Mouse (Mus musculus) forebrain, embryonic 15.5 days (tissue): ENCODE data around the gene Vegfb. TPM values are rescaled to one million over a fixed set of nuclear protein-coding genes. Genes with fewer than 3 reads are reported as not detected.
"Not testable (repeated sequence)": the region's sequence is repeated elsewhere in the genome, so short reads cannot be mapped to it uniquely, and the experiment has no call there.

Experiments used
- ATAC-seq: fragments of 200-750 bp; cut with Nextera tagmentation; replicated peaks from 2 replicates; pipeline ENCODE4 v1.8.0; 2017; ENCODE audit warnings: mild to moderate bottlenecking, moderate TSS enrichment, moderate library complexity
- H3K27ac ChIP-seq: fragments of 300-500 bp; sonication (generic); replicated peaks from 2 replicates; pipeline ENCODE4 v1.5.1; 2015; ENCODE audit warnings: mild to moderate bottlenecking, inconsistent platforms
- H3K27me3 ChIP-seq: fragments of 300-500 bp; sonication (generic); 2 replicates; pipeline ENCODE4 v1.6.1; 2015; ENCODE audit warnings: inconsistent platforms
- H3K36me3 ChIP-seq: fragments of 300-500 bp; sonication (generic); 2 replicates; pipeline ENCODE4 v1.6.1; 2015; ENCODE audit warnings: mild to moderate bottlenecking, inconsistent platforms
- H3K4me1 ChIP-seq: fragments of 300-500 bp; sonication (generic); 2 replicates; pipeline ENCODE4 v1.6.1; 2015; ENCODE audit warnings: inconsistent platforms
- H3K4me2 ChIP-seq: fragments of 300-500 bp; sonication (generic); replicated peaks from 2 replicates; pipeline ENCODE4 v1.6.1; 2015; ENCODE audit warnings: mild to moderate bottlenecking, inconsistent platforms
- H3K4me3 ChIP-seq: fragments of 300-500 bp; sonication (generic); 2 replicates; pipeline ENCODE4 v1.5.1; 2015; ENCODE audit warnings: mild to moderate bottlenecking, inconsistent platforms
- H3K9ac ChIP-seq: fragments of 300-500 bp; sonication (generic); replicated peaks from 2 replicates; pipeline ENCODE4 v1.6.1; 2015; ENCODE audit warnings: mild to moderate bottlenecking, inconsistent platforms
- H3K9me3 ChIP-seq: fragments of 300-500 bp; sonication (generic); 2 replicates; pipeline ENCODE4 v1.6.1; 2016; ENCODE audit warnings: inconsistent platforms
- WGBS: fragments of 180-500 bp; shearing (Covaris S2); methylation state at CpG from one replicate; pipeline ENCODE4 v1.1.7; 2015; ENCODE audit warnings: mixed read lengths; 5-methylcytosine and 5-hydroxymethylcytosine counted together
- polyA plus RNA-seq: library from polyadenylated mRNA; unstranded; fragments of >200 nt; fragmentation: Nextera tagmentation; extraction: Ambion mirVana; gene quantifications from 2 replicates; pipeline ENCODE4 v1.2.1, GENCODE M21; 2015

Vegfb gene
- polyA plus RNA-seq, 1 experiment from 2014 or later, result 46.7 TPM

DNA sequence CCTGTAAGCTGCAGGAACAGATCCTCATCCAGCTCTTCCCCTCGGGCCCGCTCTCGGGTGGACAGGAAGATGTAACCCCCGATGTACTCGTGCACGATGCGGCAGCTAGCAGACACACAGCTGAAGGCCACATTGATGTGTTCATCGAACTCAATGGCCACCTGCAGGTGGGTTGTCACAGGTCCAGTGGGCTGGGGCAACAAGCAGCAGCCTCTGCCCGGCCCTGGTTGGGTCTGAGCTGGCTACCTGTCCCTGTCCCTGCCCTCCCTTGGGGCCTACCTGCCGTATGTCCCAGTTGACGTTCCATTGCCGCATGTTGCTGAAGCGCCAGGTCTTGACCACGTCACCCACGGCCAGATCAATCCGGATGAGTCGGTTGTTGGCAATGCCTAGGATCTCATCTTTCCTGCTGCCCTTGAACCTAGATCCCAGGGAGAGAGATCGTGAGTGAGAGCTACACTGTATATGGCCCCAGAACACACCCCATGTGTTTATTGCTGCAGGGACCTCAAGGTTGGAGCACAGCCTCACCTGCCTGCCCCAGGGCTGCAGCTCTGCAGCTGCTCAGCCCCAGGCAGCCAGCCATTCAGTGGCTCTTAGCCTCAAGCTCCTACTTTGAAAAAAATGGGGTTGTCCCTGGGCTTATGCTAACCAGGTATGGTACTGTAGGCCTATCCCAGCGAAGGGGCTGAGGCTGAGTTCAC, 12.1 kb upstream of the Vegfb start:
- no peaks in the 10 kb centered on the region for H3K9me3 ChIP-seq
- no peak overlapping the region for H3K27ac ChIP-seq
- H3K4me2 ChIP-seq, result no peak overlapping the region
- 0 out of 2 replicates have a peak, but pooled peaks cover 9% of the 10 kb centered on the region for H3K36me3 ChIP-seq
- H3K4me3 ChIP-seq, result no peak overlapping the region
- 91% methylated on average over 19 of the region's 19 CpGs for WGBS
- H3K4me1 ChIP-seq, result peaks cover 25% of the 10 kb centered on the region
- no peak for ATAC-seq
- no peaks in the 10 kb centered on the region for H3K27me3 ChIP-seq
- no peak overlapping the region for H3K9ac ChIP-seq

GRCm38 (mm10) chr19:6997721-6998290, 10.4 kb upstream of the Vegfb start:
- WGBS, result 75% methylated on average over 9 of the region's 9 CpGs
- Histone ChIP-seq H3K4me2 (no peak overlapping the region), H3K9me3 (no peaks in the 10 kb centered on the region), H3K4me3 (no peak overlapping the region), H3K4me1 (peaks cover 32% of the 10 kb centered on the region), H3K36me3 (0 out of 2 replicates have a peak, but pooled peaks cover 9% of the 10 kb centered on the region), H3K9ac (no peak overlapping the region), H3K27me3 (no peaks in the 10 kb centered on the region), H3K27ac (no peak overlapping the region)
- ATAC-seq, result no peak

GRCm38 (mm10) chr19:6996006-6996405, 8.6 kb upstream of the Vegfb start, which contains the start of the genes Nudt22 and Trpt1:
Gene Nudt22, minus strand, starts transcription at chr19:6996117.
Gene Trpt1, plus strand, starts transcription at chr19:6996131.
- Histone ChIP-seq H3K4me2 (peak within 1 kb of the TSS; percentile 82), H3K27me3 (no peaks in the 10 kb centered on the region), H3K27ac (peak within 1 kb of the TSS; percentile 63), H3K9me3 (no peaks in the 10 kb centered on the region), H3K4me3 (peak within 1 kb of the TSS; percentile 60), H3K36me3 (0 out of 2 replicates have a peak, but pooled peaks cover 9% of the 10 kb centered on the region), H3K9ac (peak within 1 kb of the TSS; percentile 67), H3K4me1 (peaks cover 40% of the 10 kb centered on the region)
- ATAC-seq, result peak; percentile 65
- WGBS, result under 1% methylated on average over 24 of the region's 24 CpGs

DNA sequence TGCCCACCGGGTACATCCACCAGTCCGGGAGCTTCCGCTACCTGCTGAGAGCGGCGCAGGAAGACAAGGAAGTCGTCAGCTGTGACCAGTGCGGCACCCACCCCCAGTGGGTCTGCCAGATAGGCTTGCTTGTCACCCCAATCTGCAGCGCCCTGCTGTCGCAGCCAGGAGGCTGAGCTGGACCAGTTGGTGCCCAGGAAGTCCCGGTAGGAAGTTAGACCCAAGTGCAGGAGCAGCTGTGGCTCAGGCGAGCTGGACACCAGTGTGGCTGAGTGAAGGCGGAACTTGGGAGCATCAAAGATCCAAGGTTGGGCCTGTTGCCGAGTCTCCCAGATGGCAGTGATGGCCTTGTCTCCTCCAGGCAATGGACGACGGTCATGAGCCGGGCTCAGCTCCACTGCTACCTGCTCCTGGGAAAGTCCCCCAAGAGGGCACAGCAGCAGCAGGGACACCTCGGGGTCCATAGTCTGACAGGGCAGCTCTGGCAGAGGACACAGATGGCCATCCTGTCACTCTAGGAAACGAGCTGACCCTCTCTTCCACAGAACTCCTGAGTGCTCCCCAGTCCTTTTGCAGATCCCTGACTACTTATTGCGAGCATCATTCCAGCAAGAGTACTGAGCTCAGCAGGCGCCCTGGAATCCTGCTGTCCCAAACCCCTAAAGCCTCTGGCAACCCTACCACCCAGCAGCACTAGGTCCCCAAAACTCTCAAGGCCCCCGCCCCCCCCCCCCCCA, 8.0 kb upstream of the Vegfb start:
- WGBS, result 50% methylated on average over 21 of the region's 21 CpGs
- Histone ChIP-seq H3K9me3 (no peaks in the 10 kb centered on the region), H3K4me2 (peak overlapping the region; percentile 82), H3K27ac (no peak overlapping the region), H3K36me3 (0 out of 2 replicates have a peak, but pooled peaks cover 9% of the 10 kb centered on the region), H3K4me3 (peak overlapping the region; percentile 60), H3K9ac (peak overlapping the region; percentile 67), H3K4me1 (peaks cover 40% of the 10 kb centered on the region), H3K27me3 (no peaks in the 10 kb centered on the region)
- ATAC-seq, result no peak

DNA sequence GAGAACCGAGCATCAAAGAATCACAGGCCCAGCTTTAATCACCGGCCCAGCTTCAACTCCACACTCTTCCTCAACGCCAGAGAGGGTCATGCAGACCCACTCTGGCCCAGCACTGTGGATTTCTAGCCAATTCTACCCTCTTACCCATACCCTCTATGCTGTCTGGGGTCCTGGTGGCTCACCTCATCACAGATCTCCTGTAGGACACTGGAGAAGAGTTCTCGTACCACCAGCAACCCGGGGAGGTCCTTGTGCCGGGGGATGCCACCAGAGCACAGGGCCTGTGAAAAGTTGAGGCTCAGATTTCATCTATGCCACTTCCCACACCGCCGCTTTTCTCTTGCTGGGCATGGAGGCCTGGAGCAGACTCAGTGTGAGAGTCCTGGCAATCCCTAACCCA, 7.0 kb upstream of the Vegfb start:
- H3K4me2 ChIP-seq, result no peak overlapping the region
- ATAC-seq, result no peak
- H3K4me3 ChIP-seq, result no peak overlapping the region
- 84% methylated on average over 8 of the region's 8 CpGs for WGBS
- no peak overlapping the region for H3K27ac ChIP-seq
- H3K27me3 ChIP-seq, result no peaks in the 10 kb centered on the region
- H3K9me3 ChIP-seq, result no peaks in the 10 kb centered on the region
- 0 out of 2 replicates have a peak, but pooled peaks cover 2% of the 10 kb centered on the region for H3K36me3 ChIP-seq
- no peak overlapping the region for H3K9ac ChIP-seq
- H3K4me1 ChIP-seq, result peaks cover 40% of the 10 kb centered on the region

DNA sequence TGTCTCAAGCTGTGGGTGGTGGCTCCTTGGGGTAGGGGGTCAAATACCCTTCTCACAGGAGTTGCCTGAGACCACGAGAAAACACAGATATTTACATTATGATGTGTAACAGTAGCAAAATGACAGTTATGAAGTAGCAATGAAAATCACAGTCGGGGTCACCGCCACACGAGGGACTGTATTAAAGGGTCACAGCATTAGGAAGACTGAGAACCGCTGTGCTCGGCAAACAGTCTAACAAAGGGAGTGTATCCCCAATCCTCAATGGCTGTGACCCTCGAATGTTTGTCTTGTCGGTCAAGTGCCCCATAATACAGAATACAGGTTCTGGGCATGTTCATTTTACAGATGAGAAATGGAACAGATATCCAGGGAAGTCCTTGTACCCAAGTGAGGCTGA, 6.6 kb upstream of the Vegfb start:
- no peak for ATAC-seq
- Histone ChIP-seq H3K27me3 (no peaks in the 10 kb centered on the region), H3K36me3 (no peaks in the 10 kb centered on the region), H3K27ac (no peak overlapping the region), H3K4me2 (no peak overlapping the region), H3K9me3 (no peaks in the 10 kb centered on the region), H3K4me1 (peaks cover 40% of the 10 kb centered on the region), H3K4me3 (no peak overlapping the region), H3K9ac (no peak overlapping the region)
- 90% methylated on average over 8 of the region's 8 CpGs for WGBS

GRCm38 (mm10) chr19:6993011-6993770, 5.7 kb upstream of the Vegfb start:
- peak overlapping the region; percentile 92 for H3K4me2 ChIP-seq
- H3K36me3 ChIP-seq, result no peaks in the 10 kb centered on the region
- H3K4me3 ChIP-seq, result peak overlapping the region; percentile 60
- no peaks in the 10 kb centered on the region for H3K9me3 ChIP-seq
- 59% methylated on average over 14 of the region's 14 CpGs for WGBS
- peaks cover 42% of the 10 kb centered on the region for H3K4me1 ChIP-seq
- H3K9ac ChIP-seq, result peak overlapping the region; percentile 62
- no peaks in the 10 kb centered on the region for H3K27me3 ChIP-seq
- peak; percentile 14; the same call in 1 of the 2 replicates for ATAC-seq
- H3K27ac ChIP-seq, result peak overlapping the region; percentile 60

DNA sequence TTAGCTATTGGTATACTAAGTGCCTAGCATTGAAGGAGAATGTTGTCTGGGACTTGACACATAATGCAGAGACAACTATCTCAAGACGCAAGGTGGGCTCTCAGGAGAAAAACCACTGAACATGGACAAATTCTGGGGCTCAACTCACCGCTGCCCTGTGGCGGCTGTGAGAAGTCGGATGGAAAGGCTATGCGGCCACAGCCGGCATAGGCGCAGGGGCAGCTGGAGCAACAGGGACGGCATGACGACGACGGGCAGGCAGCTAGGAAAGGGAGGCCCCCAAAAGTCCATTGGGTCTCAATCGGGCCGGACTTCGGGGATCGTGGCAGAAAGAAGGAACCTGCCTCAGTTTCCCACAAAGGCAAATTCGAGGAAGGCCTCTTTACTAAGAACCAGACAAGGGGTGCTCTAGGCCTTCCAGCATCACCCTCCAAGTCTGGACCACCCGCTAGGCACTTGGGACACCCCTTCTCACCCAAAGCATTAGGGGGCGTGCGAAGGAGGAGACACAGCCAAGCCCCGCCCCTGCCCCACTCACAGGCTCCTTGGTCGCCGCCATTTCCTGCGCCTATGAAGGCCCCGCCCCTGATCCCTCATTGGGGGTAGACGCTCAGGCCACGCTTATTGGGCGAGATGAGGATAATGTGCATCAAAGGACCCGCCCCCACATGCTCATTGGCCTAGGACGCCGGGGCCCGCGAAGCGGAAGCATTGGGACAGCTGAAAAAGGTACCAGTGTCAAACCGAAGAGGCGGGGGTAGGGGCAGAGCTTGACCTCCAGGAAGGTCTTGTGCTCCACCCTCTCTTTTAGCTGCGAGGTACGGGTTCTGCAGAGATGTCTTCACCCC, 4.8 kb upstream of the Vegfb start, which contains the start of gene Dnajc4:
Dnajc4 (minus strand) TSS at position 562 of the 848 bp plus-strand sequence.
- Histone ChIP-seq H3K27ac (peak within 1 kb of the TSS; percentile 60), H3K9me3 (no peaks in the 10 kb centered on the region), H3K4me3 (peak within 1 kb of the TSS; percentile 60), H3K27me3 (no peaks in the 10 kb centered on the region), H3K9ac (peak within 1 kb of the TSS; percentile 62), H3K4me2 (peak within 1 kb of the TSS; percentile 92), H3K4me1 (peaks cover 48% of the 10 kb centered on the region), H3K36me3 (no peaks in the 10 kb centered on the region)
- peak; percentile 95 for ATAC-seq
- 1% methylated on average over 37 of the region's 37 CpGs for WGBS

- not testable (repeated sequence) for H3K9ac ChIP-seq, H3K4me3 ChIP-seq, H3K27ac ChIP-seq, H3K27me3 ChIP-seq, ATAC-seq, H3K9me3 ChIP-seq, H3K36me3 ChIP-seq, H3K4me2 ChIP-seq
- WGBS, result 92% methylated on average over 6 of the region's 6 CpGs
- peaks cover 47% of the 10 kb centered on the region for H3K4me1 ChIP-seq
Measured at GRCm38 (mm10) chr19:6991166-6991565, 3.7 kb upstream of the Vegfb start.

GRCm38 (mm10) chr19:6990712-6991111, 3.3 kb upstream of the Vegfb start:
- H3K9me3 ChIP-seq, result no peaks in the 10 kb centered on the region
- no peaks in the 10 kb centered on the region for H3K27me3 ChIP-seq
- H3K27ac ChIP-seq, result no peak overlapping the region
- no peak for ATAC-seq
- H3K4me3 ChIP-seq, result no peak overlapping the region
- H3K4me1 ChIP-seq, result peaks cover 47% of the 10 kb centered on the region
- WGBS, result 85% methylated on average over 6 of the region's 6 CpGs
- H3K9ac ChIP-seq, result no peak overlapping the region
- H3K36me3 ChIP-seq, result no peaks in the 10 kb centered on the region
- H3K4me2 ChIP-seq, result no peak overlapping the region

DNA sequence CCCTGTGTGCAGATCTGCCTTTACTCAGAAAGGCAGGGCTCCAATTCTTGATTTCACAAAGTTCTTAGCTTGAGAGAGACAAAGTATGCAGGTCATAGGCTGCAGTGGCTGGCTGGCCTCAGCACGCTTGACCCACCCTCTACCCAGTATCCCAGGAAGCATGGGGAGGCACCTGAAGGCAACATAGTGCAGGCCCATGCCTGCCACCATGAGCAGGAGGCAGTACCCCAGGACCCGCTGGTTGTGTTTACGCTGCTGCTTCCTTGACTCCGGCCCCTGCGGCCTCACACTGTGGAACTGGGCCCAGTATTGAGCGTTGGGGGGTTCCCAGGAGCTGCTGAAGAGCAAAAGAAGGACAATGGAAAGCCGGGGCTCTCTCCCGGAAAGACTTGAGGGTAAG, 1.8 kb upstream of the Vegfb start:
- Histone ChIP-seq H3K9ac (no peak overlapping the region), H3K9me3 (no peaks in the 10 kb centered on the region), H3K27me3 (no peaks in the 10 kb centered on the region), H3K27ac (no peak overlapping the region), H3K4me1 (peaks cover 33% of the 10 kb centered on the region), H3K4me3 (no peak overlapping the region), H3K4me2 (no peak overlapping the region), H3K36me3 (0 out of 2 replicates have a peak, but pooled peaks cover 4% of the 10 kb centered on the region)
- WGBS, result 89% methylated on average over 8 of the region's 8 CpGs
- no peak for ATAC-seq
